Mouse (Mus musculus): Measurements from ENCODE around the gene Apol7e.
"Not testable (repeated sequence)": the region's sequence is repeated elsewhere in the genome, so short reads cannot be mapped to it uniquely, and the experiment has no call there.

GRCm38 (mm10) chr15:77732851-77733250, 34.2 kb downstream of the Apol7e start:
- TF ChIP-seq POLR2A (IDR thresholded peaks at IDR 0.05; ENCODE audit: low read depth, low read length); CTCF (IDR thresholded peaks at IDR 0.05; ENCODE audit: borderline replicate concordance, insufficient read depth, low read length): not testable (repeated sequence)
